Comparison of ENCODE assay signal across 14 mouse cellular contexts in the genomic region with DNA sequence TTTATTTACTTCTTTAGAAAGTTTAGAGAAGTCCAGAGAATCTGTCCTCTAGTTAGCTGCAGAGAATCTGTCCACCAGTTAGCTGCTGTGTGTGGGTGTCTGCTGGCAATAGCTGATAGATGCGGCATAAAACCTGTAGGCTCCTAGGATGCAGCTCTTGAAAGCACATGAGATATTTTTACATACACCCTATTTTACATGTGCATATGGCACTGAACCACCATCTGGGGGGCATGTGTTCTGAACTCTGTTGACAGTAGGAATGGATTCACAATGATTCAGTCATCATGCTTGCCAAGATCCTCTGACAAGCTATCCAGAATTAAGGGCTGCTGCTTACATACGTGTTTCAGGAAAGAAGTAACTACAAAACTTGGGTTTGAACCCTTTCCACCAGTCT.
DNase-seq lines count a peak whose midpoint lies in the region; ATAC-seq lines count a peak whose summit lies in the region.
"Had no signal": no experiment of that assay in that cellular context is flagged by ENCODE, and none has a peak within 500 bp of the region (broad histone marks: within the 10 kb centered on the region; RNA-seq: fewer than 3 reads in every experiment).

No protein-coding gene starts in this region.

- ATAC-seq in cerebellum, adult (ENCODE audit: insufficient number of reproducible peaks, low FRiP score, low TSS enrichment), result no peak
- peak; percentile 82 for ATAC-seq in frontal cortex, adult (ENCODE audit: low TSS enrichment)
- ATAC-seq: liver, embryonic 12.5 days; midbrain, embryonic 16.5 days had no signal

- DNase-seq in cerebellum, postnatal 10 days, result peak; percentile 53 to 54
- peak; percentile 10 to 41 for DNase-seq in layer of hippocampus, postnatal 25 days (ENCODE audit: extremely low spot score in 1 of 2, low spot score in 1 of 2)
- peak; percentile 37 to 70 for DNase-seq in right cerebral cortex, postnatal 10 days (ENCODE audit: low spot score in 2 of 2)
- DNase-seq in adrenal gland, adult 2 months, result no peak
- DNase-seq in gastrocnemius, postnatal 10 days, result no peak
- DNase-seq in embryo, embryonic 9.5 days (ENCODE audit: extremely low spot score), result no peak
- DNase-seq: heart, adult 18-20 months; heart, postnatal 36 days; kidney, postnatal 14 days; lung, postnatal 36 days had no signal

Comparison
In these comparisons a context has a peak if more than half of its experiments do, and no peak if none do; other contexts are left out.
1. DNase-seq: peak in cerebellum, postnatal 10 days (2 of 2), layer of hippocampus, postnatal 25 days (2 of 2) and right cerebral cortex, postnatal 10 days (2 of 2); none in adrenal gland, adult 2 months (single experiment), gastrocnemius, postnatal 10 days (single experiment) and embryo, embryonic 9.5 days (single experiment).